Mouse (Mus musculus) regulatory T cell (primary cell): ENCODE results near the gene Smad6.

Source experiments
- in situ Hi-C: fragments of 300-600 bp; cut with MboI, MseI; formaldehyde crosslinking; loops from one replicate; pipeline ENCODE4 v1.15.1; 2025; ENCODE audit warnings: high pct_unique_total_duplicates

Smad6 gene

DNA sequence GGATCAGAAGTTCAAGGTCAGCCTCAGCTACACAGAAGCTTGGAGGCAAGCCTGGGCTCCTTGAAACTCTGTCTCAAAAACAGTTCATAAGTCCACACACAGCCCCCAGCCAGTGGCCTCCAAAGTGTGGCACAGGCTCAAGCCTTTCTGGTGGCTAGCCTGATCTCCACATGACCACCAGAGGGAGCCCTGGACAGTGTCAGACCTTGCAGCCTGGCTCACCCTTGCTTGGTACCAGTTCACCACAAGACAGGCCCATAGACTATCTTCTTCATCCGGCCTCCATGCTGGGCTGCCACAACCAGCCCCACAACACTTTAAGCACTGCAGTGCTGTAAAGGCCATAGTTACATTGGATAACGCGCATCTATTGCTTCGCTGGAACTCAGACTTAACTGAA is 103.6 kb downstream of the Smad6 start:
- in situ Hi-C loops, result loop anchor here (5.0 kb wide), 1 partner anchor 174 kb away; no protein-coding TSS in a partner anchor

- in situ Hi-C loops, result loop anchor here (5.0 kb wide), 1 partner anchor 176 kb away; no protein-coding TSS in a partner anchor
These were observed 105.4 kb downstream of the Smad6 start for GRCm38 (mm10) chr9:63916441-63916840.

- in situ Hi-C loops, result loop anchor here (5.0 kb wide), 1 partner anchor 176 kb away; no protein-coding TSS in a partner anchor
These were observed 105.9 kb downstream of the Smad6 start for GRCm38 (mm10) chr9:63915976-63916375.

DNA sequence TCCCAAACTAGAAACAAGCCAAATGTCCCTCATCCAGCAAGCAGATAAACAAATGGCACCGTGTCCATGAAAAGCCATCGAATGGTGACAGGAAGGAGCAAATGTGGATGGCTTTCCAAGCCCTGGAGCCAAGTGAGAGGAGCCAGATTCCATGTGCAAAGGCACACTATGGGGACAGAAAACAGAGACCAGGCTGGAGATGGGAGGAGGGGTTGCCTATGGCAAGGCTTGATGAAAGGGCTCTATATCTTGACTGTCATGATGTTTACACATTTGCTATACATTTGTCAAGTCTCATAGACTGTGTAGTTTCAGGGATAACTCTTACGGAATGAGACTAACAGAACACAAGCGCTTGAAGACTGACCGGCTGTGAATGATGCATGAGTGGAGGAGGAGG is 106.9 kb downstream of the Smad6 start:
- in situ Hi-C loops, result loop anchor here (5.0 kb wide), 1 partner anchor 177 kb away; no protein-coding TSS in a partner anchor

DNA sequence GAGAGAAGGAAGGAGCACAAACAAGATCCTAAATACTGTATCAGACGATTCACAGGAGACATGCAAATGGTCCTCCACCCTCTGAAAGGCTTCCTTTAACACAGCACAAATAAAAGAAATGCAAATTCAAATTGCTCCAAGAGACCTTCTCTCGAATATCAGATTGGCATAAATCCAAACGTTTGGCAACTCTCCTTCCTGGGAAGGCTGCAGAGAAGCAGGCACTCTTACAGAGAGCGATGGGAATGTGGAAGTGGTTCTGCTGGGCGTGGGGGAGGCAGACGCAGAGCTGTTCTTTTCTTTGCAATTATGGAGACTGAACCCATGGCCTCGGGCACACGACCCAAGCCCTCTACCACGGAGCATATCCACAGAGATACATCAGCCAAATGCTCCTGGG is 109.8 kb downstream of the Smad6 start:
- in situ Hi-C loops, result no loop called here

DNA sequence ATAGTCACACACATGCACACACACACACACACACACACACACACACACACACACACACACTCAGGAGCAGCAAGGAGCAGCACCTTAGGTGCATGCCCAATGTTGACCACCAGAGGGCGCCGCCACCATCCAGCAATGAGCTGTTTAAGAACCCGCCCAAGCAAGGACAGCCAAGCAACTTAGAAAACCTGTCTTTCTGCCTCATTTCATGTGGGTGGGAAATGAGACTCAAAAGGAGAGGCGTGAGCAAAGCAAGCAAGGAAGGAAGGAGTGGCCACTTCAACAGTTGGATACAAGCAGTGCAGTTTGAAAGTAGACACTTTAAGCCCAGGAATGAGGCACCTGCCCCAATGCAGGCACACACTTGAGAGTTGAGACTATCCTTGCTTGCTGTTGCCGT is 112.2 kb downstream of the Smad6 start:
- in situ Hi-C loops, result loop anchor here (10.0 kb wide), 1 partner anchor 475 kb away; the partner anchor contains the start of gene Megf11

DNA sequence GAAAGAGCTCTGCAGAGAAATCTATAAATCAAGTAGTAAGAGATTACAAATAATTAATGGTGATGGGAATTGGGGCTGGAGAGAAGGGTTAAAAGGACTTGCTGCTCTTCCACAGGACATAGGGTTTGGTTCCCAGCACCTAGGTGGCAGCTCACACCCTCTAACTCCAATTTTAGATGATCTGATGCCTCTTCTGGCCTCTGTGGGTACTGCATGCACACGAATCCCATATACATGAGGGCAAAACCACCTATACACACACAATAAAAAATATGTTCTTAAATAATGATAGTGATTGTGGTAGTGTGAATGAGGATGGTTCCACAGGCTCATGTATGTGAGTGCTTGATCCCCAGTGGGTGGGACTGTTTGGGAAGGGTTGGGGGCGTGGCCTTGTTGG is 117.3 kb downstream of the Smad6 start:
- in situ Hi-C loops, result loop anchor here (10.0 kb wide), 1 partner anchor 480 kb away; the partner anchor contains the start of gene Megf11
